Mouse (Mus musculus): ENCODE measurements around the gene Hadhb. TPM values are rescaled to one million over a fixed set of nuclear protein-coding genes. Genes with fewer than 3 reads are reported as not detected.
A peak's percentile ranks its signal among the peaks of the same experiment; 100 is the strongest.

Hadhb gene
- 163 and 169 TPM in 2 replicates for polyA plus RNA-seq (2015; fragmentation: Nextera tagmentation; extraction: Ambion mirVana)

- H3K4me2 ChIP-seq (ENCODE audit: low read depth, low read length) = peak within 1 kb of the TSS; percentile 85
- H3K36me3 ChIP-seq (ENCODE audit: control insufficient read depth, insufficient read depth) = no peaks in the 10 kb centered on the region
- H3K27ac ChIP-seq (ENCODE audit: low read length) = peak within 1 kb of the TSS; percentile 95
- peak within 1 kb of the TSS; percentile 94 for H3K9ac ChIP-seq (ENCODE audit: low read depth, low read length)
- WGBS (ENCODE audit: insufficient replicate concordance) = under 1% methylated on average over 53 of the region's 53 CpGs
- H3K4me1 ChIP-seq (ENCODE audit: control insufficient read depth, low read depth, low read length) = peaks cover 12% of the 10 kb centered on the region
- ATAC-seq (ENCODE audit: low read depth) = peak; percentile 87
- peak within 1 kb of the TSS; percentile 99 for H3K4me3 ChIP-seq (ENCODE audit: low read depth, low read length)
- no peaks in the 10 kb centered on the region for H3K9me3 ChIP-seq (replicated peaks; ENCODE audit: control insufficient read depth, low read length)
- H3K27me3 ChIP-seq (ENCODE audit: control insufficient read depth, insufficient read depth, low read depth, low read length) = no peaks in the 10 kb centered on the region
These were observed at the start of gene Hadhb, which contains the start of gene Hadha for GRCm38 (mm10) chr5:30154474-30155394. Gene Hadhb, plus strand, starts transcription at chr5:30155248. Gene Hadha, minus strand, starts transcription at chr5:30155162.

- ATAC-seq (ENCODE audit: low read depth) = no peak
- peaks cover 71% of the 10 kb centered on the region for H3K27me3 ChIP-seq (ENCODE audit: control insufficient read depth, insufficient read depth, low read depth, low read length)
- no peak within 1 kb of the TSS for H3K27ac ChIP-seq (ENCODE audit: low read length)
- WGBS (ENCODE audit: insufficient replicate concordance) = 3% methylated on average over 29 of the region's 29 CpGs
- H3K4me3 ChIP-seq (ENCODE audit: low read depth, low read length) = peak within 1 kb of the TSS; percentile 44
- H3K36me3 ChIP-seq (ENCODE audit: control insufficient read depth, insufficient read depth) = no peaks in the 10 kb centered on the region
- H3K9me3 ChIP-seq (replicated peaks; ENCODE audit: control insufficient read depth, low read length) = no peaks in the 10 kb centered on the region
- H3K4me1 ChIP-seq (ENCODE audit: control insufficient read depth, low read depth, low read length) = peaks cover 7% of the 10 kb centered on the region
- no peak within 1 kb of the TSS for H3K9ac ChIP-seq (ENCODE audit: low read depth, low read length)
- peak within 1 kb of the TSS; percentile 49 for H3K4me2 ChIP-seq (ENCODE audit: low read depth, low read length)
These were observed 49.3 kb upstream of the Hadhb start, which contains the start of gene 3110082J24Rik for GRCm38 (mm10) chr5:30105668-30106300. Gene 3110082J24Rik, minus strand, starts transcription at chr5:30106086.

- Histone ChIP-seq H3K4me2 (ENCODE audit: low read depth, low read length) (no peak overlapping the region), H3K9me3 (replicated peaks; ENCODE audit: control insufficient read depth, low read length) (no peaks in the 10 kb centered on the region), H3K27me3 (ENCODE audit: control insufficient read depth, insufficient read depth, low read depth, low read length) (peaks cover 80% of the 10 kb centered on the region), H3K9ac (ENCODE audit: low read depth, low read length) (no peak overlapping the region), H3K36me3 (ENCODE audit: control insufficient read depth, insufficient read depth) (no peaks in the 10 kb centered on the region), H3K4me1 (ENCODE audit: control insufficient read depth, low read depth, low read length) (peaks cover 12% of the 10 kb centered on the region), H3K27ac (ENCODE audit: low read length) (no peak overlapping the region), H3K4me3 (ENCODE audit: low read depth, low read length) (no peak overlapping the region)
- no peak for ATAC-seq (ENCODE audit: low read depth)
- 31% methylated on average over 2 of the region's 2 CpGs for WGBS (ENCODE audit: insufficient replicate concordance)
These were observed 48.3 kb upstream of the Hadhb start for GRCm38 (mm10) chr5:30106756-30107155.

- Histone ChIP-seq H3K4me2 (ENCODE audit: low read depth, low read length) (no peak overlapping the region), H3K36me3 (ENCODE audit: control insufficient read depth, insufficient read depth) (no peaks in the 10 kb centered on the region), H3K27me3 (ENCODE audit: control insufficient read depth, insufficient read depth, low read depth, low read length) (peaks cover 82% of the 10 kb centered on the region), H3K4me1 (ENCODE audit: control insufficient read depth, low read depth, low read length) (peaks cover 12% of the 10 kb centered on the region), H3K9me3 (replicated peaks; ENCODE audit: control insufficient read depth, low read length) (no peaks in the 10 kb centered on the region), H3K4me3 (ENCODE audit: low read depth, low read length) (no peak overlapping the region), H3K9ac (ENCODE audit: low read depth, low read length) (no peak overlapping the region), H3K27ac (ENCODE audit: low read length) (no peak overlapping the region)
- 20% methylated on average over 7 of the region's 7 CpGs for WGBS (ENCODE audit: insufficient replicate concordance)
- ATAC-seq (ENCODE audit: low read depth) = no peak
These were observed 47.9 kb upstream of the Hadhb start for GRCm38 (mm10) chr5:30107186-30107585.

GRCm38 (mm10) chr5:30107611-30108041, 47.4 kb upstream of the Hadhb start:
- no peaks in the 10 kb centered on the region for H3K36me3 ChIP-seq (ENCODE audit: control insufficient read depth, insufficient read depth)
- H3K27me3 ChIP-seq (ENCODE audit: control insufficient read depth, insufficient read depth, low read depth, low read length) = peaks cover 83% of the 10 kb centered on the region
- ATAC-seq (ENCODE audit: low read depth) = no peak
- no peak overlapping the region for H3K27ac ChIP-seq (ENCODE audit: low read length)
- H3K4me1 ChIP-seq (ENCODE audit: control insufficient read depth, low read depth, low read length) = peaks cover 12% of the 10 kb centered on the region
- H3K4me3 ChIP-seq (ENCODE audit: low read depth, low read length) = no peak overlapping the region
- 13% methylated on average over 5 of the region's 5 CpGs for WGBS (ENCODE audit: insufficient replicate concordance)
- no peak overlapping the region for H3K9ac ChIP-seq (ENCODE audit: low read depth, low read length)
- no peak overlapping the region for H3K4me2 ChIP-seq (ENCODE audit: low read depth, low read length)
- no peaks in the 10 kb centered on the region for H3K9me3 ChIP-seq (replicated peaks; ENCODE audit: control insufficient read depth, low read length)

- no peak overlapping the region for H3K27ac ChIP-seq (ENCODE audit: low read length)
- no peaks in the 10 kb centered on the region for H3K9me3 ChIP-seq (replicated peaks; ENCODE audit: control insufficient read depth, low read length)
- no peak overlapping the region for H3K9ac ChIP-seq (ENCODE audit: low read depth, low read length)
- H3K4me2 ChIP-seq (ENCODE audit: low read depth, low read length) = no peak overlapping the region
- H3K4me3 ChIP-seq (ENCODE audit: low read depth, low read length) = no peak overlapping the region
- no peak for ATAC-seq (ENCODE audit: low read depth)
- H3K27me3 ChIP-seq (ENCODE audit: control insufficient read depth, insufficient read depth, low read depth, low read length) = peaks cover 84% of the 10 kb centered on the region
- H3K4me1 ChIP-seq (ENCODE audit: control insufficient read depth, low read depth, low read length) = peaks cover 12% of the 10 kb centered on the region
- H3K36me3 ChIP-seq (ENCODE audit: control insufficient read depth, insufficient read depth) = no peaks in the 10 kb centered on the region
- WGBS (ENCODE audit: insufficient replicate concordance) = 72% methylated on average over 6 of the region's 6 CpGs
These were observed 46.8 kb upstream of the Hadhb start for GRCm38 (mm10) chr5:30108233-30108632.

GRCm38 (mm10) chr5:30109899-30110298, 45.1 kb upstream of the Hadhb start:
- H3K4me3 ChIP-seq (ENCODE audit: low read depth, low read length) = no peak overlapping the region
- peaks cover 15% of the 10 kb centered on the region for H3K4me1 ChIP-seq (ENCODE audit: control insufficient read depth, low read depth, low read length)
- no peak for ATAC-seq (ENCODE audit: low read depth)
- 55% methylated on average over 2 of the region's 2 CpGs for WGBS (ENCODE audit: insufficient replicate concordance)
- no peaks in the 10 kb centered on the region for H3K36me3 ChIP-seq (ENCODE audit: control insufficient read depth, insufficient read depth)
- no peaks in the 10 kb centered on the region for H3K9me3 ChIP-seq (replicated peaks; ENCODE audit: control insufficient read depth, low read length)
- H3K4me2 ChIP-seq (ENCODE audit: low read depth, low read length) = no peak overlapping the region
- H3K27ac ChIP-seq (ENCODE audit: low read length) = no peak overlapping the region
- H3K9ac ChIP-seq (ENCODE audit: low read depth, low read length) = no peak overlapping the region
- peaks cover 84% of the 10 kb centered on the region for H3K27me3 ChIP-seq (ENCODE audit: control insufficient read depth, insufficient read depth, low read depth, low read length)

GRCm38 (mm10) chr5:30110371-30111060, 44.5 kb upstream of the Hadhb start:
- H3K27me3 ChIP-seq (ENCODE audit: control insufficient read depth, insufficient read depth, low read depth, low read length) = peaks cover 81% of the 10 kb centered on the region
- WGBS (ENCODE audit: insufficient replicate concordance) = 15% methylated on average over 22 of the region's 22 CpGs
- no peaks in the 10 kb centered on the region for H3K9me3 ChIP-seq (replicated peaks; ENCODE audit: control insufficient read depth, low read length)
- no peak for ATAC-seq (ENCODE audit: low read depth)
- no peak overlapping the region; the same call in 1 of the 2 replicates for H3K9ac ChIP-seq (ENCODE audit: low read depth, low read length)
- no peaks in the 10 kb centered on the region for H3K36me3 ChIP-seq (ENCODE audit: control insufficient read depth, insufficient read depth)
- H3K27ac ChIP-seq (ENCODE audit: low read length) = no peak overlapping the region
- peaks cover 13% of the 10 kb centered on the region for H3K4me1 ChIP-seq (ENCODE audit: control insufficient read depth, low read depth, low read length)
- H3K4me2 ChIP-seq (ENCODE audit: low read depth, low read length) = peak overlapping the region; percentile 35
- no peak overlapping the region for H3K4me3 ChIP-seq (ENCODE audit: low read depth, low read length)

All from liver, embryonic 16.5 days (tissue).